Mouse (Mus musculus) liver, embryonic 15.5 days (tissue): ENCODE data around the gene Uqcrc2. TPM values are rescaled to one million over a fixed set of nuclear protein-coding genes. Genes with fewer than 3 reads are reported as not detected.

ENCODE experiments used
- ATAC-seq: fragments of 200-750 bp; cut with Nextera tagmentation; 2 replicates; pipeline ENCODE4 v1.8.0; 2017; ENCODE audit warnings: moderate number of reproducible peaks, mild to moderate bottlenecking, moderate library complexity; ENCODE audit not compliant: insufficient read depth
- H3K27ac ChIP-seq: fragments of 300-500 bp; sonication (generic); replicated peaks from 2 replicates; pipeline ENCODE4 v1.5.1; 2015; ENCODE audit warnings: mild to moderate bottlenecking, inconsistent platforms
- H3K27me3 ChIP-seq: fragments of 300-500 bp; sonication (generic); 2 replicates; pipeline ENCODE4 v1.6.1; 2015; ENCODE audit warnings: mild to moderate bottlenecking, inconsistent platforms
- H3K36me3 ChIP-seq: fragments of 300-500 bp; sonication (generic); replicated peaks from 2 replicates; pipeline ENCODE4 v1.6.1; 2015; ENCODE audit warnings: moderate library complexity, mild to moderate bottlenecking, inconsistent platforms
- H3K4me1 ChIP-seq: fragments of 300-500 bp; sonication (generic); replicated peaks from 2 replicates; pipeline ENCODE4 v1.6.1; 2015; ENCODE audit warnings: inconsistent platforms
- H3K4me2 ChIP-seq: fragments of 300-500 bp; sonication (generic); 2 replicates; pipeline ENCODE4 v1.6.1; 2015; ENCODE audit warnings: moderate library complexity, mild to moderate bottlenecking, inconsistent platforms
- H3K4me3 ChIP-seq: fragments of 300-500 bp; sonication (generic); replicated peaks from 2 replicates; pipeline ENCODE4 v1.5.1; 2015; ENCODE audit warnings: mild to moderate bottlenecking, inconsistent platforms
- H3K9ac ChIP-seq: fragments of 300-500 bp; sonication (generic); 2 replicates; pipeline ENCODE4 v1.6.1; 2015; ENCODE audit warnings: moderate library complexity, mild to moderate bottlenecking, inconsistent platforms
- H3K9me3 ChIP-seq: fragments of 300-500 bp; sonication (generic); replicated peaks from 2 replicates; pipeline ENCODE4 v1.6.1; 2016; ENCODE audit warnings: inconsistent platforms
- WGBS: fragments of 180-500 bp; shearing (Covaris S2); methylation state at CpG from one replicate; pipeline ENCODE4 v1.1.7; 2015; ENCODE audit warnings: mixed read lengths; ENCODE audit not compliant: insufficient replicate concordance; 5-methylcytosine and 5-hydroxymethylcytosine counted together
- polyA plus RNA-seq: library from polyadenylated mRNA; unstranded; fragments of >200 nt; fragmentation: Nextera tagmentation; extraction: Ambion mirVana; gene quantifications from 2 replicates; pipeline ENCODE4 v1.2.1, GENCODE M21; 2015

Gene Uqcrc2
- polyA plus RNA-seq, 1 experiment from 2014 or later, result 118 TPM

GRCm38 (mm10) chr7:120647849-120648248 is 12.9 kb downstream of the Uqcrc2 start:
- peaks cover 89% of the 10 kb centered on the region for H3K36me3 ChIP-seq

GRCm38 (mm10) chr7:120662079-120662478 is 27.1 kb downstream of the Uqcrc2 start:
- Histone ChIP-seq H3K27ac (no peak overlapping the region), H3K4me1 (no peaks in the 10 kb centered on the region), H3K4me2 (no peak overlapping the region), H3K9me3 (no peaks in the 10 kb centered on the region), H3K4me3 (no peak overlapping the region), H3K9ac (no peak overlapping the region), H3K36me3 (peaks cover 32% of the 10 kb centered on the region), H3K27me3 (no peaks in the 10 kb centered on the region)
- ATAC-seq, result no peak
- 60% methylated on average over 4 of the region's 4 CpGs for WGBS

More at GRCm38 (mm10) chr7:120647849-120648248, 12.9 kb downstream of the Uqcrc2 start:
- 56% methylated on average over 2 of the region's 2 CpGs for WGBS
- Histone ChIP-seq H3K27me3 (no peaks in the 10 kb centered on the region), H3K27ac (no peak overlapping the region), H3K9me3 (no peaks in the 10 kb centered on the region), H3K4me2 (no peak overlapping the region), H3K9ac (no peak overlapping the region), H3K4me3 (no peak overlapping the region), H3K4me1 (no peaks in the 10 kb centered on the region)
- no peak for ATAC-seq

DNA sequence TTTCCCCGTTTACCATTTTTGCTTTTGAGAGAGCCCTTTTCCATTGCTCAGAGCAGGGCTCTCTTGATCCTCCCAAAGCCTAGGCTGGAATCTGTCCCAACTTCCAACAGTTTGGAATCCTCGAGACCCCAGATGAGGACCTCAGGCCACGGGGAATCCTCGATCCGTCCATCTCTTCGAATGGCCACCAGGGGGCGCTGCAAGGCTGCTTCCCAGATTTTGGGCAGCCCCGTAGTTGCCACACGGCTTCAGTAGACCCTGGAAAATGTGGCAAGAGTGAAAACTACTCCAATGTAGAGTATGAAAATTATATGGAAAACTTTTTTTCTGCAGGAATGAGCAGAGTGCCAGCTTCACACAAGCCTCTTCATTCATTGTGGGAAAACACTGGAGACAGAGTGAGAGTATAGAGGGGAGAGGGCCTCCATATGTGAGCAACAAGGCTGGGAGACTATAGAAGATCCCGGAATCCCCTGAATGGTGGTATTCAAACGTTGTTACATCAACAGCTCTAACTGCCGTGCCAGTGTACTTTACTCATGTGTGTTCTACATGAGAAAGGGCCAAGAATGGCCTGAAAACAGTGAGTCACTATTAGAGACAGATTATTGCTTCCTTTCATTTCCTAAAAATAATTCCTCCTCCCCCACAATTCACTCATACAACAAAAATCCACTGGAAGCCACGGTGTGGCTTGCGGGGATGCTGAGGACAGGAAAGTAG is 35.3 kb downstream of the Uqcrc2 start, which contains the start of gene Pdzd9:
Gene Pdzd9, minus strand, starts transcription at position 191 of the 723 bp plus-strand sequence.
- ATAC-seq, result peak; percentile 49; the same call in 1 of the 2 replicates
- Histone ChIP-seq H3K9ac (no peak within 1 kb of the TSS), H3K36me3 (no peaks in the 10 kb centered on the region), H3K4me1 (peaks cover 3% of the 10 kb centered on the region; the same call in 1 of the 2 replicates), H3K27ac (no peak within 1 kb of the TSS), H3K4me3 (no peak within 1 kb of the TSS), H3K4me2 (0 out of 2 replicates have a peak within 1 kb of the TSS, but pooled peaks have one; percentile 17), H3K27me3 (0 out of 2 replicates have a peak, but pooled peaks cover 8% of the 10 kb centered on the region), H3K9me3 (no peaks in the 10 kb centered on the region)
- 20% methylated on average over 14 of the region's 14 CpGs for WGBS

DNA sequence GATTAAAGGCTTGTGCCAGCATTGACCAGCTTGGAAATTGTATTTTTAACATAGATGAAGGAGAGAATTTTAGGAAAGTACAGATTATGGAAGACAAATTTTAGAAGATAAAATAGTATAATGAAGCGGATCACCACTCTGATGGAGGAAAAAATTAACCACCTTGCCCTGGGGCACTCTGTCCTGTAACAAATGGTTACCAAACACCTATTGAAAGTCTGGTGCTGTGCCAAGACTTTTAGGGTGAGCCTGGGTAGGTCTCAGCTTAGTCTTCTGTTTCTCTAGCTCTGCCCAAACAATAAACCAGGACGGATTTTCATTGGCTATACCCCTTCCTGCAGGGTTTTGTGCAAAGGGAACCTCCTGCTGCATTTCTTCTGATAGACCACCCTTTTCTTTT is 36.3 kb downstream of the Uqcrc2 start:
- Histone ChIP-seq H3K36me3 (no peaks in the 10 kb centered on the region), H3K4me2 (no peak overlapping the region), H3K27ac (no peak overlapping the region), H3K27me3 (0 out of 2 replicates have a peak, but pooled peaks cover 8% of the 10 kb centered on the region), H3K4me1 (peaks cover 6% of the 10 kb centered on the region; the same call in 1 of the 2 replicates), H3K9me3 (no peaks in the 10 kb centered on the region), H3K9ac (no peak overlapping the region), H3K4me3 (no peak overlapping the region)
- 50% methylated on average over 2 of the region's 2 CpGs for WGBS
- no peak for ATAC-seq

DNA sequence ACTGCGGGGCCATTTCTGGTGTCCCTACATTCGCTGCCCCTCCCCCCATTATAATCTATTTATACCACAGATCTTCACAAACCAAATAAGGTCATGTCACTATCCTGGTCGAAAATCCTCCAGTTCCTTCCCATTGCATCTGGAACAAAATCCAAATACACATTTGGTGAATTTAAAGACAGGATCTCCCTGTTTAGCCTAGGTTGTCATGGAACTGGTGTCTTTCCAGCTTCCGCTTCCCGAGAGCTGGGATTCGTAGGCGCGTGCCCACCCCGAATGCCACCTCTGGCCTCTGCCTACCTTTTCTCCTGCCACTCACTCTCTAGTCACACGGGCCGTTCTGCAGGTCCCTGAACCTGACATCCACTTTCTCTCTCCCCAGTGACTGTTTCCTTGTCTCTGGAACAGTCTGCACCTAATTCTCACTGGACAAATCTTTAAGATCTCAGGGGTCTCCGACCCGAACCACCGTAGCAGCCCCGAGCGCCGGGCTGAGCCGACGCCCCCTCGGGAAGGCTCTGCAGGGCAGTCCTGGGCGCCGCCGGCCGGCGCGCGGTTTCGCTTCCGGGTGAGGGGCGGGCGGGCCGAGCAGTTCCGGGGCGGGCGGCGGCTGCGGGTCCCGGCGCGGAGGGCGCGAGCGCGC is 42.1 kb downstream of the Uqcrc2 start, which contains the start of gene Mosmo:
Gene Mosmo, plus strand, starts transcription at position 618 of the 643 bp plus-strand sequence.
- under 1% methylated on average over 44 of the region's 44 CpGs for WGBS
- H3K9ac ChIP-seq, result peak within 1 kb of the TSS; percentile 77
- H3K27ac ChIP-seq, result peak within 1 kb of the TSS; percentile 78
- peaks cover 54% of the 10 kb centered on the region for H3K4me1 ChIP-seq
- peak within 1 kb of the TSS; percentile 90 for H3K4me3 ChIP-seq
- peak; percentile 93 for ATAC-seq
- H3K4me2 ChIP-seq, result peak within 1 kb of the TSS; percentile 82
- no peaks in the 10 kb centered on the region for H3K9me3 ChIP-seq
- no peaks in the 10 kb centered on the region for H3K27me3 ChIP-seq
- H3K36me3 ChIP-seq, result no peaks in the 10 kb centered on the region

GRCm38 (mm10) chr7:120677764-120678531 is 43.0 kb downstream of the Uqcrc2 start:
- Histone ChIP-seq H3K4me3 (peak overlapping the region; percentile 90), H3K9me3 (no peaks in the 10 kb centered on the region), H3K36me3 (no peaks in the 10 kb centered on the region), H3K9ac (peak overlapping the region; percentile 77), H3K4me2 (peak overlapping the region; percentile 82), H3K27ac (peak overlapping the region; percentile 78), H3K4me1 (peaks cover 60% of the 10 kb centered on the region), H3K27me3 (no peaks in the 10 kb centered on the region)
- peak; percentile 75 for ATAC-seq
- WGBS, result 1% methylated on average over 42 of the region's 42 CpGs

- no peaks in the 10 kb centered on the region for H3K9me3 ChIP-seq
- peaks cover 60% of the 10 kb centered on the region for H3K4me1 ChIP-seq
- peak overlapping the region; percentile 82 for H3K4me2 ChIP-seq
- no peak overlapping the region for H3K27ac ChIP-seq
- H3K9ac ChIP-seq, result peak overlapping the region; percentile 6; the same call in 1 of the 2 replicates
- whole genome bisulfite sequencing, result 18% methylated on average over 8 of the region's 8 CpGs
- no peaks in the 10 kb centered on the region for H3K36me3 ChIP-seq
- no peaks in the 10 kb centered on the region for H3K27me3 ChIP-seq
- H3K4me3 ChIP-seq, result peak overlapping the region; percentile 90
- ATAC-seq, result no peak
These were observed 44.0 kb downstream of the Uqcrc2 start for GRCm38 (mm10) chr7:120679023-120679422.

DNA sequence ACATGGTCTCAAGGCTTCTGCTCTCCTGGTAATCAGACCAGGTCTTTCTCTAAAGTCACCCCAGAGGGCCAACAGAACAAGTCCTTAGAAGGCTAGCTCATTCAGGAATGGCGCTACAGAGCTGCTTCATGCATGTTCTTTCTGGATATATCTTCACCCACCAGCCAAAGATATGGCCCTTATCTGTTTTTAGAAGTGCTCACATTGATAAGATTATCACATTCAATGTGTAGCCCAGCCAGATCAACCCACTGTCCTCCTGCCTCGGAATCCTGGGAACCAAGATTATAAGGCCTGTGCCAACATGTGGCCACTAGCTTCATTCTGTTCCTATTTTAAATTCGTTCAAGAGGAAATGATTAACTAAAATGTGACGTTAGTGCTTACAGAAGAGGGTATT is 47.0 kb downstream of the Uqcrc2 start:
- no peaks in the 10 kb centered on the region for H3K27me3 ChIP-seq
- no peak overlapping the region for H3K27ac ChIP-seq
- H3K4me3 ChIP-seq, result no peak overlapping the region
- H3K36me3 ChIP-seq, result no peaks in the 10 kb centered on the region
- H3K4me2 ChIP-seq, result no peak overlapping the region
- no peak for ATAC-seq
- peaks cover 53% of the 10 kb centered on the region for H3K4me1 ChIP-seq
- H3K9me3 ChIP-seq, result no peaks in the 10 kb centered on the region
- H3K9ac ChIP-seq, result no peak overlapping the region
- 25% methylated on average over 4 of the region's 4 CpGs for WGBS

DNA sequence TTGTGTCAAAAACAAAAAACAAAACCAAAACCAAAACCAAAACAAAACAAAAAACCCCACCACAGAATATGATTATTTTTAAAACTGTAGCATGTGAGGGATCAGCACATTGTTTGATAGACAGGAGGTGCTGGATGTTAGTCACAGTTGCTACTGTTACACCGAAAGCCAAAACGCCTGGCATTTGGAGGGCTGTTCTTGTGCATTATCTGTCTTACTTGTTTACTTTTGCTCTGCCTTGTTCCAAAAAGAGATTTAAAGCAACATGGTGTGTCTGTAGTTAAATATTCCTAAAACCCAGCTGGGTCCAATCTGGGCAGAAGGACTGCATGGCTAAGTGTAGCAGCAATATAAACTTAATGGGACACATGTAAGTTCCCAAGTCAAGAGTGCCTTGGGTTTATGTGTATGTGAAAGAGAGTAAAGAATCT is 49.8 kb downstream of the Uqcrc2 start:
- no peak for ATAC-seq
- Histone ChIP-seq H3K9me3 (no peaks in the 10 kb centered on the region), H3K27ac (no peak overlapping the region), H3K27me3 (no peaks in the 10 kb centered on the region), H3K4me3 (no peak overlapping the region), H3K4me2 (no peak overlapping the region), H3K4me1 (peaks cover 32% of the 10 kb centered on the region), H3K9ac (no peak overlapping the region), H3K36me3 (no peaks in the 10 kb centered on the region)
- 68% methylated on average over 2 of the region's 2 CpGs for WGBS

- peaks cover 28% of the 10 kb centered on the region for H3K4me1 ChIP-seq
- H3K9me3 ChIP-seq, result no peaks in the 10 kb centered on the region
- no peaks in the 10 kb centered on the region for H3K36me3 ChIP-seq
- H3K9ac ChIP-seq, result no peak overlapping the region
- 75% methylated on average over 6 of the region's 6 CpGs for WGBS
- H3K27me3 ChIP-seq, result no peaks in the 10 kb centered on the region
- no peak overlapping the region for H3K4me3 ChIP-seq
- ATAC-seq, result no peak
- H3K27ac ChIP-seq, result no peak overlapping the region
- no peak overlapping the region for H3K4me2 ChIP-seq
These were observed 50.3 kb downstream of the Uqcrc2 start for GRCm38 (mm10) chr7:120685227-120685626.
